Mouse (Mus musculus): ENCODE results near the gene Mbnl1. TPM values are rescaled to one million over a fixed set of nuclear protein-coding genes. Genes with fewer than 3 reads are reported as not detected.

The Mbnl1 gene
- polyA plus RNA-seq, 1 experiment from 2014 or later: 169 TPM

GRCm38 (mm10) chr3:60563529-60564243 is 91.1 kb downstream of the Mbnl1 start:
- Histone ChIP-seq H3K4me1 (peaks cover 26% of the 10 kb centered on the region), H3K27me3 (no peaks in the 10 kb centered on the region), H3K9me3 (no peaks in the 10 kb centered on the region), H3K4me2 (no peak overlapping the region), H3K9ac (no peak overlapping the region), H3K27ac (no peak overlapping the region), H3K4me3 (no peak overlapping the region), H3K36me3 (no peaks in the 10 kb centered on the region)
- WGBS: 45% methylated on average over 10 of the region's 10 CpGs
- ATAC-seq (ENCODE audit: borderline replicate concordance, extremely low read depth, low FRiP score, low TSS enrichment): no peak

DNA sequence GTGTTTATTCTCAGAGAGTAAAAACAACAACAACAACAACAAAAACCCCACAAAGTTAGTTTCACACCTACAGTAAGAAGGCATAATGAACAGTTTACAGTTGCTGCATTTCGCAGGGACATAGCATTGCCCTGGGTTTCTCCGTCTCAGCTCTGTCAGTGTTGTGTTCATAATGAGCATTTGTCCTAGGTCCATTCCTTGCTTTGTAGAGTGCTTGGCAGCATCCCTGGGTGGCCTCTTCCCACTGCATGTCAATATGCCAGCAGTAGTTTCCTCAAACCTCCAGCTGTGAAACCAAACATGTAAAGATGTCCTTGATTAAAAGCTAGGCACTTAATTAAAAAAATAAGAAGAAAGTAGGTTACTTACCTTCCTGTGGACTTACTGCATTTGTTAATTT is 91.6 kb downstream of the Mbnl1 start:
- ATAC-seq (ENCODE audit: borderline replicate concordance, extremely low read depth, low FRiP score, low TSS enrichment): no peak
- H3K9me3 ChIP-seq: no peaks in the 10 kb centered on the region

GRCm38 (mm10) chr3:60565204-60565603 is 92.6 kb downstream of the Mbnl1 start:
- WGBS: 68% methylated on average over 3 of the region's 3 CpGs
- no peaks in the 10 kb centered on the region for H3K9me3 ChIP-seq
- H3K27me3 ChIP-seq: no peaks in the 10 kb centered on the region
- ATAC-seq (ENCODE audit: borderline replicate concordance, extremely low read depth, low FRiP score, low TSS enrichment): no peak
- H3K4me3 ChIP-seq: no peak overlapping the region
- H3K9ac ChIP-seq: no peak overlapping the region
- no peaks in the 10 kb centered on the region for H3K36me3 ChIP-seq
- no peak overlapping the region for H3K27ac ChIP-seq
- H3K4me1 ChIP-seq: peaks cover 37% of the 10 kb centered on the region
- no peak overlapping the region for H3K4me2 ChIP-seq

More for the DNA sequence above, 91.6 kb downstream of the Mbnl1 start:
- H3K9ac ChIP-seq: no peak overlapping the region
- no peak overlapping the region for H3K4me3 ChIP-seq
- WGBS: 77% methylated on average over 2 of the region's 2 CpGs
- H3K27me3 ChIP-seq: no peaks in the 10 kb centered on the region
- no peaks in the 10 kb centered on the region for H3K36me3 ChIP-seq
- no peak overlapping the region for H3K27ac ChIP-seq
- H3K4me2 ChIP-seq: no peak overlapping the region
- H3K4me1 ChIP-seq: peaks cover 31% of the 10 kb centered on the region

- Histone ChIP-seq H3K4me2 (no peak overlapping the region), H3K9me3 (no peaks in the 10 kb centered on the region), H3K4me3 (no peak overlapping the region), H3K27me3 (no peaks in the 10 kb centered on the region), H3K4me1 (peaks cover 42% of the 10 kb centered on the region), H3K9ac (no peak overlapping the region), H3K36me3 (no peaks in the 10 kb centered on the region), H3K27ac (no peak overlapping the region)
- WGBS: 79% methylated on average over 3 of the region's 3 CpGs
- ATAC-seq (ENCODE audit: borderline replicate concordance, extremely low read depth, low FRiP score, low TSS enrichment): no peak
Observed at GRCm38 (mm10) chr3:60565950-60566349, 93.3 kb downstream of the Mbnl1 start.

DNA sequence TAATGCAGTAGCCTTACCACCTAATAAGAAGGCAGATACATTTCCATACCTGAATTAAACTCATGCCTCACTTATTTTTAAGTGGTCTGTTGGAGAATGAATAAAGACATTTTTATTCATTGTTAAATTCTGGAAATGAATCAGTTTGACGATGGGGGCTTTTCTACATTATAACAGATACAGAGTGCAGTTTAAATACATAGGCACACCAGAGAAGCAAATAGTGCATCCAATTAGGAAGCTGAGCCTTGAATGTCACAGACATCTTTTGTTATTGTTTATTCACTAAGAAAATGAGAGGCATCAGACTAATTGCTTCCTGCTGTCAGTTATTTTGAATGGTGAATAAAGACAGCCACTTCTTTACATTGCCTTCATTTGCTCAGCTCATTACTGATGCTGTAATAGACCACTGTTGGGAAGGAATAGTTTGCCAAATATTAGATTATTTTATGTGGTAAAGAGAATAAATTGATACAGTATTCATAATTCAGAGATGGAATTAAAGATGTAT is 95.6 kb downstream of the Mbnl1 start:
- H3K27me3 ChIP-seq: no peaks in the 10 kb centered on the region
- WGBS: 52% methylated on average over 1 of the region's 1 CpGs
- H3K9me3 ChIP-seq: no peaks in the 10 kb centered on the region
- no peaks in the 10 kb centered on the region for H3K36me3 ChIP-seq
- no peak overlapping the region for H3K4me2 ChIP-seq
- no peak overlapping the region for H3K4me3 ChIP-seq
- no peak for ATAC-seq (ENCODE audit: borderline replicate concordance, extremely low read depth, low FRiP score, low TSS enrichment)
- H3K27ac ChIP-seq: no peak overlapping the region
- peaks cover 31% of the 10 kb centered on the region for H3K4me1 ChIP-seq
- no peak overlapping the region for H3K9ac ChIP-seq

DNA sequence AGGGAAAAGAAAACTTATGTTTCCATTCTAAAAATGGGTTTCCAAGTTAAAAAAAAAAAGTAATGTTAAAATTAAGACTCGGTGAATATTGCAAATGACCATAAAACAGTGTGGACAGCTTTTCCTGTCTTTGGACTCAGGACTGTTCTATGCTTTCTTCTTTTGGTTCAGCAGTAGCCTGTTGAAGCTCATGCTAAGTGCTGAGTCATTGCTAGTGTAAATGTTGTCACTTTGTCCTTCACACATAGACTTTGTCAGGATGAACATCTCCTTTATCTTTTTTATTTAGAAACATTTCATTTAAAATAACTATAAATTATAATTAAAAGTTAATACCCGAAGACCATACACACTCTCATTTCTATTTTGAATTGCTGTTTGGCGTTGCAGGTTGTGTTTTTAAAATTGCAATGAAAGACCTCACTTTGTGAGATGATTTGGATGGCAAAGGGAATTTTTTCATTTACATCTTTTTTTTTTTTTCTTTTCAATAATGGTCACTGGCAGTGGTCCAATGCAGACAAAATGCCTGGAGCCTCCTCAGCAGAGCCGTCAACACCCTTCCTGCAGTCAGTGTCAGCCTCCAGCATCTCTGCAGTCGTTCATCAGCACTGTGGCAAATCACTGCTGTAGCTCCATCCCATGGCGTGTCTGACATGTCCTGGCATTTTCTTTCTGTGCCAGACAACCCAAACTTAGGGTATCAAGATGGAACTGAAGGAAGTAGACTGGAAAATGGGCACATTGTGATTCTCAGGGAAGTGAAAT is 96.4 kb downstream of the Mbnl1 start:
- Histone ChIP-seq H3K27me3 (no peaks in the 10 kb centered on the region), H3K9ac (no peak overlapping the region), H3K4me1 (peaks cover 29% of the 10 kb centered on the region), H3K36me3 (no peaks in the 10 kb centered on the region), H3K9me3 (no peaks in the 10 kb centered on the region), H3K4me3 (no peak overlapping the region), H3K27ac (no peak overlapping the region), H3K4me2 (no peak overlapping the region)
- no peak for ATAC-seq (ENCODE audit: borderline replicate concordance, extremely low read depth, low FRiP score, low TSS enrichment)
- WGBS: 38% methylated on average over 6 of the region's 6 CpGs

GRCm38 (mm10) chr3:60569781-60570180 is 97.2 kb downstream of the Mbnl1 start:
- no peak overlapping the region for H3K27ac ChIP-seq
- H3K27me3 ChIP-seq: no peaks in the 10 kb centered on the region
- no peak overlapping the region for H3K9ac ChIP-seq
- H3K4me3 ChIP-seq: no peak overlapping the region
- WGBS: 41% methylated on average over 2 of the region's 2 CpGs
- no peaks in the 10 kb centered on the region for H3K9me3 ChIP-seq
- no peak overlapping the region for H3K4me2 ChIP-seq
- peaks cover 34% of the 10 kb centered on the region for H3K4me1 ChIP-seq
- no peak for ATAC-seq (ENCODE audit: borderline replicate concordance, extremely low read depth, low FRiP score, low TSS enrichment)
- H3K36me3 ChIP-seq: no peaks in the 10 kb centered on the region

GRCm38 (mm10) chr3:60570491-60571022 is 97.9 kb downstream of the Mbnl1 start:
- no peak overlapping the region for H3K4me3 ChIP-seq
- peaks cover 41% of the 10 kb centered on the region for H3K4me1 ChIP-seq
- no peaks in the 10 kb centered on the region for H3K36me3 ChIP-seq
- H3K27ac ChIP-seq: no peak overlapping the region
- no peaks in the 10 kb centered on the region for H3K27me3 ChIP-seq
- H3K9me3 ChIP-seq: no peaks in the 10 kb centered on the region
- 28% methylated on average over 5 of the region's 5 CpGs for WGBS
- no peak overlapping the region for H3K9ac ChIP-seq
- H3K4me2 ChIP-seq: no peak overlapping the region
- ATAC-seq (ENCODE audit: borderline replicate concordance, extremely low read depth, low FRiP score, low TSS enrichment): no peak

DNA sequence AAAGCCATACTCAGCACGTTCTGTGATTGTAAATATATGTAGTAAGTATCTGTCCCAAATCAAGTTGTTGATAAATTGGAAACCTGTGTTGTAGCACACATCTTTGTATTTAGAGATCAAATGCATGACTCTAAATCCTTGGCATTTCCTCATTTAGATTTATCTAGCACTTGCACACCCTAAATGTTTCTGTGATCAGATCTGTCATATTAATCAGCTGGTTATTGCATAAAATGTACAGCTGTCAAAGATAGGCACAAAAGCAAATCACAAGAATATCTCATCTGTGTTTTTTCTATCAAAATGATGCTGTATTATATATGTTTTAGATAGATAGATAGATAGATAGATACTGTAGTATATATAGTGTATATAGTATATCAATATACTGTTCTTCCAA is 98.9 kb downstream of the Mbnl1 start:
- no peak overlapping the region for H3K4me3 ChIP-seq
- H3K9me3 ChIP-seq: no peaks in the 10 kb centered on the region
- no peak for ATAC-seq (ENCODE audit: borderline replicate concordance, extremely low read depth, low FRiP score, low TSS enrichment)
- WGBS: 56% methylated on average over 1 of the region's 1 CpGs
- peaks cover 51% of the 10 kb centered on the region for H3K4me1 ChIP-seq
- H3K36me3 ChIP-seq: no peaks in the 10 kb centered on the region
- no peaks in the 10 kb centered on the region for H3K27me3 ChIP-seq
- H3K9ac ChIP-seq: no peak overlapping the region
- no peak overlapping the region for H3K4me2 ChIP-seq
- no peak overlapping the region for H3K27ac ChIP-seq

GRCm38 (mm10) chr3:60574199-60574598 is 101.6 kb downstream of the Mbnl1 start:
- Histone ChIP-seq H3K9ac (no peak overlapping the region), H3K9me3 (no peaks in the 10 kb centered on the region), H3K4me2 (no peak overlapping the region), H3K4me3 (no peak overlapping the region), H3K36me3 (no peaks in the 10 kb centered on the region), H3K27ac (no peak overlapping the region), H3K27me3 (no peaks in the 10 kb centered on the region), H3K4me1 (peaks cover 50% of the 10 kb centered on the region)
- no peak for ATAC-seq (ENCODE audit: borderline replicate concordance, extremely low read depth, low FRiP score, low TSS enrichment)
- 69% methylated on average over 9 of the region's 9 CpGs for WGBS

- no peak overlapping the region for H3K9ac ChIP-seq
- H3K36me3 ChIP-seq: no peaks in the 10 kb centered on the region
- H3K27ac ChIP-seq: no peak overlapping the region
- H3K4me2 ChIP-seq: no peak overlapping the region
- no peak overlapping the region for H3K4me3 ChIP-seq
- no peak for ATAC-seq (ENCODE audit: borderline replicate concordance, extremely low read depth, low FRiP score, low TSS enrichment)
- WGBS: 60% methylated on average over 4 of the region's 4 CpGs
- H3K27me3 ChIP-seq: no peaks in the 10 kb centered on the region
- peaks cover 47% of the 10 kb centered on the region for H3K4me1 ChIP-seq
- no peaks in the 10 kb centered on the region for H3K9me3 ChIP-seq
Observed at GRCm38 (mm10) chr3:60574849-60575524, 102.4 kb downstream of the Mbnl1 start.
